ENCODE assay signal across 9 mouse cellular contexts in the genomic region with DNA sequence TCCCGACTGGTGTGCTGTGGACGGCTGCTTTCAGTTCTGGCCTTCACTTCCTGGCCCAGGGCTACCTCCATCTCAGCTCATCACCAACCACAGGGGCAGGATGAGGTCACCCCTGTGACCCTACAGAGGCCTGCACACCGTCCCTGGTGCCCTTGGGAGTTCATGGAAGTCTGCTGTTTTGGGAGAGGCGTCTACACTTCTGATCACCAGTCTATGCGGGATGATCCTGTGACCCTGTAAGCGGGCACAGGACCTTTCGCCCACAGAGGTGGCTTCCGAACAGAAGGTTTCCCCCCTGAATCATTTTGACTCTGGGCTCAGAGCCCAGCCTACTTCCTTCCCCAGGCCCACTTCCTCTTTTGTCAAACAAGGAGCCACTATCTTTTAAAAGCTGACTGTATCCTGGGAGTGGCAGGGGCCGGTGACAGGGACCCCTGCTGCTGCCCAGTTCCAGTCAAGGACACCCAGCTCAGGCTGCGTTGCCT. TPM values are rescaled to one million over a fixed set of nuclear protein-coding genes. Genes with fewer than 3 reads are reported as not detected.
DNase-seq lines count a peak whose midpoint lies in the region.
"Had no signal": no experiment of that assay in that cellular context is flagged by ENCODE, and none has a peak within 500 bp of the region (broad histone marks: within the 10 kb centered on the region; RNA-seq: fewer than 3 reads in every experiment).

No protein-coding gene starts in this region.

- intact Hi-C loops in heart, postnatal 10 days (cut with DNase I) = no loop called here

- peak; percentile 33 for DNase-seq in layer of hippocampus, adult 11-12 months (ENCODE audit: low spot score)
- no peak for DNase-seq in layer of hippocampus, adult 9-10 months (ENCODE audit: low spot score)
- DNase-seq in heart, postnatal 10 days = peak; percentile 44 to 45
- peak; percentile 58 for DNase-seq in lung, postnatal 25 days (ENCODE audit: low spot score)
- DNase-seq in thymus, postnatal 36 days = peak; percentile 51
- no peak for DNase-seq in testis, postnatal 10 days (ENCODE audit: low spot score)
- no peak for DNase-seq in right cerebral cortex, postnatal 4 days
- no peak for DNase-seq in embryo, embryonic 11 days

RNA-seq across cellular contexts. Expression of gene Ceacam16, which starts 10.1 kb away (rescaled TPM):
- total RNA-seq in heart, postnatal 10 days (2021) = not detected

RNA-seq across cellular contexts. Expression of gene Ceacam19, which starts 16.6 kb away (rescaled TPM):
- not detected for total RNA-seq in heart, postnatal 10 days (2021)
- total RNA-seq: heart, postnatal 14 days had no signal

RNA-seq across cellular contexts. Expression of gene Gm19345, which starts 19.4 kb away (rescaled TPM):
- not detected for total RNA-seq in heart, postnatal 10 days (2021)
- total RNA-seq: heart, postnatal 14 days had no signal

RNA-seq across cellular contexts. Expression of gene Bcl3, which starts 48.6 kb away (rescaled TPM):
- 1 to 10 TPM; 5.6 to 5.7 TPM for total RNA-seq in heart, postnatal 10 days (2021)

RNA-seq across cellular contexts. Expression of gene Pvr, which starts 49.8 kb away (rescaled TPM):
- 10 to 100 TPM; 21.2 to 23.1 TPM for total RNA-seq in heart, postnatal 10 days (2021)

Comparison
In these comparisons a context has a peak if more than half of its experiments do, and no peak if none do; other contexts are left out.
1. DNase-seq: peak in layer of hippocampus, adult 11-12 months (single experiment), heart, postnatal 10 days (2 of 2), lung, postnatal 25 days (single experiment) and thymus, postnatal 36 days (2 of 2); none in layer of hippocampus, adult 9-10 months (single experiment), testis, postnatal 10 days (single experiment), right cerebral cortex, postnatal 4 days (single experiment) and embryo, embryonic 11 days (single experiment).